Mouse (Mus musculus) CH12.LX (cell line): ENCODE measurements around the gene Pusl1.

Source experiments
- CTCF ChIP-seq, 2 experiments: IDR thresholded peaks in 1 of 2; conservative IDR thresholded peaks in 1 of 2; 2 replicates each; pipeline ENCODE4 v1.5.1; 2011 to 2012; ENCODE audit warnings: low read depth in 2 of 2, low read length in 2 of 2, improper control_type of control experiment in 1 of 2, inconsistent platforms in 1 of 2, mild to moderate bottlenecking in 1 of 2, moderate library complexity in 1 of 2
- E2F4 ChIP-seq: IDR thresholded peaks from 2 replicates; pipeline ENCODE4 v1.6.1; 2011; ENCODE audit warnings: low read depth, low read length, improper control_type of control experiment; ENCODE audit not compliant: insufficient replicate concordance
- ELF1 ChIP-seq: IDR thresholded peaks from 2 replicates; pipeline ENCODE4 v1.6.1; 2014; ENCODE audit warnings: low read depth, mild to moderate bottlenecking, inconsistent platforms, low read length, improper control_type of control experiment
- HCFC1 ChIP-seq: IDR thresholded peaks from 2 replicates; pipeline ENCODE4 v1.6.1; 2012; ENCODE audit warnings: low read depth, mild to moderate bottlenecking, inconsistent platforms, low read length, improper control_type of control experiment
- IRF4 ChIP-seq: IDR thresholded peaks from 2 replicates; pipeline ENCODE4 v1.6.1; 2014; ENCODE audit warnings: low read depth, mild to moderate bottlenecking, inconsistent platforms, low read length, improper control_type of control experiment
- MAX ChIP-seq: IDR thresholded peaks from 2 replicates; pipeline ENCODE4 v1.6.1; 2011; ENCODE audit warnings: low read length, improper control_type of control experiment
- NRF1 ChIP-seq: IDR thresholded peaks from 2 replicates; pipeline ENCODE4 v1.6.1; 2014; ENCODE audit warnings: low read depth, mild to moderate bottlenecking, inconsistent platforms, low read length, improper control_type of control experiment, moderate library complexity
- POLR2A ChIP-seq: IDR thresholded peaks from 2 replicates; pipeline ENCODE4 v1.6.1; 2011; ENCODE audit warnings: low read depth, mild to moderate bottlenecking, improper control_type of control experiment, low read length
- ZKSCAN1 ChIP-seq: IDR thresholded peaks from 2 replicates; pipeline ENCODE4 v1.6.1; 2012; ENCODE audit warnings: low read depth, inconsistent platforms, low read length, improper control_type of control experiment, borderline replicate concordance

DNA sequence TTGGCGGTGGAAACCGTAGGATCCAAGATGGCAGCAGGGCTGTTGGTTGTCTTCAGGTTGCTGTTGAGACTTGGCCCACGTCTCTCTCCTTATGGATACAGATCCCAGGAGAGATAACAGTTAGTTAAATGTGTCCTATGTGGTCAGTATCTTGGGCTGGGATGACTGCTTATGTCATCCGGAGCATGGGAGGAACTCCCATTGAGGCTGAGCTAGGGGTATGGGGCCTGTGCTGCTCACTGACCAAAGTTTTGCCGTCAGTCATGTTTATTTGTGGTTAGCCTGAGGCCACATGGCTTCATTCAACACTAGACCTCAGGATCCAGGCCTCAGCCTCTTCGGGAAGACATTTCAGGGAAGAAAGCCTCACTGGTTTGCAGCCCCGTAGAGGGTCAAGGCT lies 20.2 kb downstream of the Pusl1 start:
- no peak for TF ChIP-seq MAX
- no peak for TF ChIP-seq ZKSCAN1
- TF ChIP-seq CTCF (conservative IDR thresholded peaks at IDR 0.05 in 1 of 2, IDR thresholded peaks at IDR 0.05 in 1 of 2; ENCODE audit: low read depth in 2 of 2, low read length in 2 of 2), result no peak
- TF ChIP-seq IRF4, result no peak
- TF ChIP-seq NRF1, result no peak
- TF ChIP-seq HCFC1, result no peak
- TF ChIP-seq E2F4, result no peak
- TF ChIP-seq ELF1, result no peak
- no peak for TF ChIP-seq POLR2A
